Mouse (Mus musculus) brown adipose tissue, adult 24 weeks (tissue): ENCODE measurements around the gene Csf1. TPM values are rescaled to one million over a fixed set of nuclear protein-coding genes. Genes with fewer than 3 reads are reported as not detected.
A peak's percentile ranks its signal among the peaks of the same experiment; 100 is the strongest.
"Not testable (repeated sequence)": the region's sequence is repeated elsewhere in the genome, so short reads cannot be mapped to it uniquely, and the experiment has no call there.

Experiments
- H3K27ac ChIP-seq: fragments of 200-500 bp; replicated peaks from 2 replicates; pipeline ENCODE4 v1.5.1; 2012; ENCODE audit warnings: low read depth, mild to moderate bottlenecking, low read length
- H3K4me1 ChIP-seq: fragments of 200-500 bp; 2 replicates; pipeline ENCODE4 v1.6.1; 2012; ENCODE audit warnings: low read length, mixed read lengths; ENCODE audit not compliant: control insufficient read depth, insufficient read depth, insufficient read length
- H3K4me3 ChIP-seq: fragments of 200-500 bp; 2 replicates; pipeline ENCODE4 v1.5.1; 2012; ENCODE audit warnings: low read depth, mild to moderate bottlenecking, low read length, moderate library complexity; ENCODE audit not compliant: insufficient read depth
- polyA plus RNA-seq: library from polyadenylated mRNA; stranded (reverse); fragments of >200 nt; gene quantifications from 2 replicates; pipeline ENCODE4 v1.2.4, GENCODE M21; 2012; ENCODE audit not compliant: missing spikeins, insufficient read depth, insufficient read length

The Csf1 gene
- polyA plus RNA-seq, 1 experiment: 14.8 TPM

DNA sequence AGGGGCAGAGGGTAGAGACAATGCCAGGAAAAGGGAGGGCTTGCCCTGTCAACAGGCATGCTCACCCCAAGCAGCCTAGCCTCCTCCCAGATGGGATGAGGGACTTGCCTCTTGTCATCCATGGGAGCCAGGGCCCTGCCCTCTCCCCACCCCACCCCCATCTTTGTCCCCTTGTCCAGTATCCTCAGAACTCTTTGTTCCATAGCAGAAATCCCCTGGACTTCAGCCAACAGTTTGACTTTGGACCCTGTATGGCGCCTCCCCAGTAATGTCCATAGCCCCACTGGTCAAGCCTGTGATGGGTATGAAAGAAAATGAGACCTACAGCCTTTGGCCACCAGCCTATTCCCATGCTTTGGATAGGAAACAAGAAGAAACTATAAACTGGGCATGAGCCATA, 16.6 kb downstream of the Csf1 start:
- Histone ChIP-seq H3K27ac (0 out of 2 replicates have a peak overlapping the region, but pooled peaks have one; percentile 61), H3K4me3 (no peak overlapping the region), H3K4me1 (peaks cover 23% of the 10 kb centered on the region)

- 0 out of 2 replicates have a peak overlapping the region, but pooled peaks have one; percentile 3 for H3K27ac ChIP-seq
- H3K4me3 ChIP-seq: no peak overlapping the region
- H3K4me1 ChIP-seq: peaks cover 23% of the 10 kb centered on the region
Observed at GRCm38 (mm10) chr3:107743107-107743506, 17.2 kb downstream of the Csf1 start.

DNA sequence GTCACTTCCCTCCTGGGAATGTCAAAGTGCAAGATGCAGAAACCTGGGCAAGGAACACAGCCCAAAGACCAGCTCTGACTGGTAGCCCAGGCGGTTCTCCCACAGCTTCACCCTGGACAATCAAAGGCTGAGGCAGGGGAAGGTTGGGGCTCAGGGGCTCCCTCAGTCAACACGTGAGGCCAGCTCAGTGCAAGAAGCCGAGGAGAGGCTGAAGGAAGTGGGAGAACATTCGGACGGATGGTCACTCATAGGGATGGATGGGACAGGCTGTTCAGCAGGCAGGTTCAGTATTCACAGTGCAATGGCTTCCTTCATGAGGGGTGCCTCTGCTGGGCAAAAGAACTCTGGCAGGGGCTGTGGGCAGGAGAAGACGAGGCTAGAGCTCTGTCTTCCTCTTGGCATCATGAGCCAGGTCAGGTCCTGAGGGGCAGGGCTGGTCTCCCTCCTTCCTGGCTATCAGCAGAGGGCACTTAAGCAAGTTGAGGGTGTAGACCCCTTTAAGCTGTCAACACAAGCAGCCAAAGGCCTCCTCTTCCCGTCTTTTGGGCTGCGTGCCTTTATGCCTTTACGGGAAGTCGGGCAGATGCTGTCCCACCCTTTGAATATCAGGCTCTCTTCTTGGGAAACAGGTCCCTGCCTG, 18.1 kb downstream of the Csf1 start:
- H3K4me1 ChIP-seq: peaks cover 23% of the 10 kb centered on the region
- H3K27ac ChIP-seq: no peak overlapping the region
- no peak overlapping the region for H3K4me3 ChIP-seq

DNA sequence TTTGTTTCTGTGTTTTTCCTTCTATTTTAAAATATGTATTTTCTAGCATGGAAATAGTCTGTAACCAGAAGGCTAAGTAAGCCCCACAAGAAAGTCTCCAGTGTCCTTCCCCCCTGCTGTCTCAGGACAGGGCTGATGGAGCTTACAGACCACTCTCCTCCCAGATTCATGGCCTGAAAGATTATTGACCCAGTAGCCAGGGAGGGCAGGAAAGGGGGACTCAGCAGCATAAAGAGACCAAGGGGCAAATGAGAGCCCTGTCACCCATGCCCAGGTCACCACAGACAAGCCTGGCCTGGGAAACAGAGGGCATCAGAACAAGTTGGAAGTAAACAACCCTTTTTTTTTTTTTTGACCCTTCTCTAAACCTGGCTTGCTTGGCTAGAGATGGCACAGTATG, 18.9 kb downstream of the Csf1 start:
- H3K4me1 ChIP-seq: peaks cover 23% of the 10 kb centered on the region
- no peak overlapping the region for H3K4me3 ChIP-seq
- no peak overlapping the region for H3K27ac ChIP-seq

DNA sequence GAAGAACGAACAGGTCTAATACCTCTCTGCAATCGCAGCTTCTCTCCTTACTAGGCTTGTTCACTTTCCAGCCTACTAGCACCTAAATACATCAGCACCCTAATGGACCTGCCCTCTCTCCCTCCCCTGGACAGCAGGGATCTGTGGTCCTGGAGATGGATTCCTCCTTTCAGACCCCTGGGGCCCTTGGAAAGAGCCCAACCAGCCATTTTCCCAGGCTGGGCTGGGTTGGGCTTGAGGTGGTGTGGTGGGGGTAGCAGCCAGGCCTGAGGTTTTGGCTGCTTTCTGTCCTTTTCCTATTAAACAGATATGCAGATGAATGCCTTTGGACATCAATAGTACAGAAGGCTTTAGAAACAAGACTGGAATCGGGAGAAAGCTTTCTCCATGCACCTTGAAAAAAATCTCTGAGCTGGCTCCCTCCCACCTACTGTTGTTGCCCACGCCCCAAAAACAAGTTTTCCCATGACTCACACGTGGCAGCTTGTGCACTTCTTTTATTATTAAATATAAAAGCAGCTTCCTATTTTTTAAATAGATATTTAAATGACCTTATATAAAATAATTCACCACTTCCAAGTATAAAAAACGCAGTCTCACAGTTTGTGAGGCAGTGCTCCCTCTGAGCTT, 19.6 kb downstream of the Csf1 start:
- Histone ChIP-seq H3K4me3 (no peak overlapping the region), H3K27ac (no peak overlapping the region)

DNA sequence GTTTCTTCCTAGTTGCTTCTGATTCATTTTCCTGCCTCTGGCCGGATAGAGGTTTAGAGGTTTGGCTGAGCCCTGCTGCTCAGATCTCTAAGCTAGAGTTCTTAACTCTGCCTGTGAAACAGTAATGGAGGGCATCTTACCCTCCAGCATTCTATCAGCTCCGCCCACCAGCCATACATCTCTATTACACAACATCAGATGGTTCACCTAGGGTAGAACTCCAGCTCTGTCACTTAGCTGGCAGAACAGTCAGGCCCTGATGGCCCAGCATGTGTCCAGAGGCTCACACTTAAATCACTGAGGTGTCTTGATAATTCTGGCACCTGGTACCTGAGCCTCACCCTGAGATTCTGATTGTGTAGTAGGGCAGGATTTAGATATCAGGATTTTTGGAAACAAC, 20.3 kb downstream of the Csf1 start:
- H3K4me3 ChIP-seq: no peak overlapping the region
- H3K27ac ChIP-seq: no peak overlapping the region
- H3K4me1 ChIP-seq: peaks cover 23% of the 10 kb centered on the region

More for the DNA sequence above, 19.6 kb downstream of the Csf1 start:
- H3K4me1 ChIP-seq: peaks cover 23% of the 10 kb centered on the region

- Histone ChIP-seq H3K27ac (no peak overlapping the region), H3K4me1 (peaks cover 21% of the 10 kb centered on the region)
Observed at GRCm38 (mm10) chr3:107739456-107739855, 20.8 kb downstream of the Csf1 start.

GRCm38 (mm10) chr3:107738620-107739019, 21.6 kb downstream of the Csf1 start:
- Histone ChIP-seq H3K4me1 (peaks cover 12% of the 10 kb centered on the region), H3K27ac (no peak overlapping the region), H3K4me3 (no peak overlapping the region)

More at GRCm38 (mm10) chr3:107739456-107739855, 20.8 kb downstream of the Csf1 start:
- no peak overlapping the region for H3K4me3 ChIP-seq

- H3K4me3 ChIP-seq: no peak overlapping the region
- no peak overlapping the region for H3K27ac ChIP-seq
- 0 out of 2 replicates have a peak, but pooled peaks cover 4% of the 10 kb centered on the region for H3K4me1 ChIP-seq
Observed at GRCm38 (mm10) chr3:107737609-107738190, 22.6 kb downstream of the Csf1 start.

- H3K27ac ChIP-seq, H3K4me1 ChIP-seq, H3K4me3 ChIP-seq: not testable (repeated sequence)
Observed at GRCm38 (mm10) chr3:107735620-107736019, 24.6 kb downstream of the Csf1 start.

GRCm38 (mm10) chr3:107733329-107733728, 26.9 kb downstream of the Csf1 start:
- peaks cover 2% of the 10 kb centered on the region; the same call in 1 of the 2 replicates for H3K4me1 ChIP-seq
- no peak overlapping the region for H3K4me3 ChIP-seq
- no peak overlapping the region for H3K27ac ChIP-seq

GRCm38 (mm10) chr3:107730236-107730635, 30.0 kb downstream of the Csf1 start:
- peaks cover 2% of the 10 kb centered on the region; the same call in 1 of the 2 replicates for H3K4me1 ChIP-seq
- no peak overlapping the region for H3K27ac ChIP-seq
- no peak overlapping the region for H3K4me3 ChIP-seq

- H3K4me1 ChIP-seq: peaks cover 2% of the 10 kb centered on the region; the same call in 1 of the 2 replicates
Observed at GRCm38 (mm10) chr3:107728509-107728908, 31.8 kb downstream of the Csf1 start.

GRCm38 (mm10) chr3:107715971-107716370, 44.3 kb downstream of the Csf1 start:
- H3K27ac ChIP-seq: no peak overlapping the region
- H3K4me3 ChIP-seq: no peak overlapping the region
- no peaks in the 10 kb centered on the region; the same call in 1 of the 2 replicates for H3K4me1 ChIP-seq

More at GRCm38 (mm10) chr3:107728509-107728908, 31.8 kb downstream of the Csf1 start:
- H3K4me3 ChIP-seq: no peak overlapping the region
- no peak overlapping the region for H3K27ac ChIP-seq

GRCm38 (mm10) chr3:107714276-107714933, 45.9 kb downstream of the Csf1 start:
- Histone ChIP-seq H3K27ac (no peak overlapping the region), H3K4me3 (no peak overlapping the region), H3K4me1 (no peaks in the 10 kb centered on the region; the same call in 1 of the 2 replicates)
